In genomic region chr2:71117797-71118708, GRCm38 (mm10) we compare ENCODE assay signal across 8 mouse cellular contexts. TPM values are rescaled to one million over a fixed set of nuclear protein-coding genes. Genes with fewer than 3 reads are reported as not detected.
DNase-seq lines count a peak whose midpoint lies in the region; ATAC-seq and TF ChIP-seq lines count a peak whose summit lies in the region.

Gene Cybrd1 (plus strand): TSS chr2:71117923.

- H3K9ac ChIP-seq in ES-Bruce4 (ENCODE audit: low read depth, poor library complexity, severe bottlenecking) = peak within 1 kb of the TSS; percentile 37
- peak within 1 kb of the TSS; percentile 67 for H3K9ac ChIP-seq in heart, embryonic 16.5 days (ENCODE audit: low read length)
- H3K9ac ChIP-seq in midbrain, embryonic 11.5 days (ENCODE audit: low read length) = peak within 1 kb of the TSS; percentile 50

- peak within 1 kb of the TSS; percentile 87 for H3K4me2 ChIP-seq in heart, embryonic 16.5 days (ENCODE audit: low read depth, low read length)
- H3K4me2 ChIP-seq in midbrain, embryonic 11.5 days = peak within 1 kb of the TSS; percentile 67

- no peak for TF ChIP-seq CTCF in ES-Bruce4 (IDR thresholded peaks at IDR 0.05; ENCODE audit: low read depth, low read length)

- H3K27me3 ChIP-seq in ES-Bruce4 (ENCODE audit: control insufficient read depth, insufficient read depth, low read length, poor library complexity, severe bottlenecking) = no peaks in the 10 kb centered on the region
- H3K27me3 ChIP-seq in heart, embryonic 16.5 days (ENCODE audit: control insufficient read depth, insufficient read depth, low read length) = peaks cover 19% of the 10 kb centered on the region
- peaks cover 10% of the 10 kb centered on the region; the same call in 1 of the 2 replicates for H3K27me3 ChIP-seq in midbrain, embryonic 11.5 days (ENCODE audit: control insufficient read depth, insufficient read depth, low read length)

- peak; percentile 58; the same call in 1 of the 2 replicates for ATAC-seq in heart, embryonic 16.5 days (replicated peaks; ENCODE audit: extremely low read depth, insufficient read depth, low FRiP score)
- 0 out of 2 replicates have a peak, but pooled peaks have one; percentile 16 for ATAC-seq in midbrain, embryonic 11.5 days (ENCODE audit: low FRiP score)

- DNase-seq in B cell, adult 2 months = peak; percentile 18 to 28
- DNase-seq in fibroblast of lung, adult 2 months (ENCODE audit: low read depth) = peak; percentile 20
- DNase-seq in kidney, postnatal 36 days = peak; percentile 21 to 48
- DNase-seq in midbrain, embryonic 11.5 days (ENCODE audit: low spot score, missing footprints) = peak; percentile 92
- DNase-seq in thymus, postnatal 25 days = peak; percentile 35
- no peak for DNase-seq in yolk sac, embryonic 10.5 days (ENCODE audit: low spot score)

- WGBS in heart, embryonic 16.5 days = 2% methylated on average over 60 of the region's 60 CpGs
- 3% methylated on average over 60 of the region's 60 CpGs for WGBS in midbrain, embryonic 11.5 days

- no peak within 1 kb of the TSS for H3K27ac ChIP-seq in ES-Bruce4 (ENCODE audit: insufficient read depth, low read length)
- no peak within 1 kb of the TSS for H3K27ac ChIP-seq in heart, embryonic 16.5 days (ENCODE audit: low read length)
- no peak within 1 kb of the TSS for H3K27ac ChIP-seq in midbrain, embryonic 11.5 days (ENCODE audit: low read depth, low read length)

- no peaks in the 10 kb centered on the region for H3K4me1 ChIP-seq in ES-Bruce4 (ENCODE audit: control insufficient read depth, insufficient read depth, low read length)
- peaks cover 16% of the 10 kb centered on the region for H3K4me1 ChIP-seq in heart, embryonic 16.5 days (ENCODE audit: control insufficient read depth, insufficient read depth, low read length)
- peaks cover 6% of the 10 kb centered on the region; the same call in 1 of the 2 replicates for H3K4me1 ChIP-seq in midbrain, embryonic 11.5 days (ENCODE audit: control insufficient read depth, insufficient read depth, low read length)

- peak within 1 kb of the TSS; percentile 54 for H3K4me3 ChIP-seq in ES-Bruce4 (ENCODE audit: low read depth, low read length)
- H3K4me3 ChIP-seq in heart, embryonic 16.5 days (ENCODE audit: low read length) = peak within 1 kb of the TSS; percentile 57
- H3K4me3 ChIP-seq in midbrain, embryonic 11.5 days (ENCODE audit: low read depth, low read length) = peak within 1 kb of the TSS; percentile 40

- TF ChIP-seq POLR2A in ES-Bruce4 (IDR thresholded peaks at IDR 0.05; ENCODE audit: insufficient read depth, low read length) = no peak

- no peaks in the 10 kb centered on the region for H3K9me3 ChIP-seq in ES-Bruce4 (replicated peaks; ENCODE audit: control insufficient read depth, insufficient read depth, low read length, poor library complexity, severe bottlenecking)
- H3K9me3 ChIP-seq in heart, embryonic 16.5 days (replicated peaks; ENCODE audit: control insufficient read depth, low read length) = peaks cover 4% of the 10 kb centered on the region; the same call in 1 of the 2 replicates
- H3K9me3 ChIP-seq in midbrain, embryonic 11.5 days (ENCODE audit: control insufficient read depth, low read length) = no peaks in the 10 kb centered on the region

- no peak for TF ChIP-seq EP300 in ES-Bruce4 (IDR thresholded peaks at IDR 0.05; ENCODE audit: insufficient read depth, low read depth, low read length)

- H3K36me3 ChIP-seq in ES-Bruce4 (ENCODE audit: control insufficient read depth, insufficient read depth, low read length, poor library complexity, severe bottlenecking) = no peaks in the 10 kb centered on the region
- H3K36me3 ChIP-seq in heart, embryonic 16.5 days (ENCODE audit: control insufficient read depth, insufficient read depth) = no peaks in the 10 kb centered on the region
- H3K36me3 ChIP-seq in midbrain, embryonic 11.5 days (ENCODE audit: control insufficient read depth, insufficient read depth, low read length) = no peaks in the 10 kb centered on the region

RNA-seq across cellular contexts. Expression of gene Cybrd1, which starts in this region (rescaled TPM):
- polyA plus RNA-seq in ES-Bruce4 (2011; ENCODE audit: insufficient read depth, insufficient read length, low read depth, missing spikeins) = 0.33 and 0.85 TPM in 2 replicates
- polyA plus RNA-seq in heart, embryonic 16.5 days (2015; fragmentation: Nextera tagmentation; extraction: Ambion mirVana) = 1.4 and 1.5 TPM in 2 replicates
- 0.22 and 0.26 TPM in 2 replicates for polyA plus RNA-seq in midbrain, embryonic 11.5 days (2014; fragmentation: Nextera tagmentation; extraction: Ambion mirVana)

Comparison
In these comparisons a context has a peak if more than half of its experiments do, and no peak if none do; other contexts are left out.
1. Peak in DNase-seq, ATAC-seq, H3K4me3 ChIP-seq, H3K9ac ChIP-seq and H3K4me2 ChIP-seq in midbrain, embryonic 11.5 days; RNA of the gene not detected or under 1 TPM.